Mouse (Mus musculus): ENCODE results near the gene Gp9. TPM values are rescaled to one million over a fixed set of nuclear protein-coding genes. Genes with fewer than 3 reads are reported as not detected.

Gp9 gene
- polyA plus RNA-seq, 1 experiment = 1.6 TPM

DNA sequence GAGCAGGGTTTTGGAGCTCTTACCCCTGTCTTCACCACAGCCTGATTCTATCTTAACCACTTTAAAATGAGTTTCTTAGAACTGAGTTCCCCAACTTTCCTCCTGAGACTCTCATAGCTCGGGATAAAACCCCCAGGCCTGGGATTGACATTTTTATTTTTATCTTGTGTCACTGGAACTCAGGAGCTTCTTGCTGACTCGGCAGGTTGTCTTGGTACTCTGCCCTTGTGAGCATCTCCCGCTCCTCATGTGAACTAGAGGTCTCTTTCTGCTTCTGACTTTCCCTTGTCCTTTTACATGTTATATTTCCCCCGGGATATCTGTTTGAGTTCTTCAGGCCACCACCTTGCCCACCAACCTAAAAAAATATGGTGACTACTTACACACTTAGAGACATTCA is 40.9 kb upstream of the Gp9 start:
- no peak overlapping the region for H3K27ac ChIP-seq (ENCODE audit: insufficient read depth, low read length)
- no peak for TF ChIP-seq CTCF (IDR thresholded peaks at IDR 0.05; ENCODE audit: extremely low read depth, insufficient read depth, low read length)
- TF ChIP-seq POLR2A (IDR thresholded peaks at IDR 0.05; ENCODE audit: extremely low read depth, insufficient read depth, low read length) = no peak
- H3K4me1 ChIP-seq (ENCODE audit: control insufficient read depth, insufficient read depth, low read length) = no peaks in the 10 kb centered on the region; the same call in 1 of the 2 replicates
- H3K4me3 ChIP-seq (ENCODE audit: insufficient read depth, low read length) = no peak overlapping the region

GRCm38 (mm10) chr6:87737921-87738626 is 39.8 kb upstream of the Gp9 start:
- H3K4me3 ChIP-seq (ENCODE audit: insufficient read depth, low read length) = no peak overlapping the region
- H3K27ac ChIP-seq (ENCODE audit: insufficient read depth, low read length) = no peak overlapping the region
- TF ChIP-seq CTCF (IDR thresholded peaks at IDR 0.05; ENCODE audit: extremely low read depth, insufficient read depth, low read length) (no peak), POLR2A (IDR thresholded peaks at IDR 0.05; ENCODE audit: extremely low read depth, insufficient read depth, low read length) (no peak)
- H3K4me1 ChIP-seq (ENCODE audit: control insufficient read depth, insufficient read depth, low read length) = no peaks in the 10 kb centered on the region

DNA sequence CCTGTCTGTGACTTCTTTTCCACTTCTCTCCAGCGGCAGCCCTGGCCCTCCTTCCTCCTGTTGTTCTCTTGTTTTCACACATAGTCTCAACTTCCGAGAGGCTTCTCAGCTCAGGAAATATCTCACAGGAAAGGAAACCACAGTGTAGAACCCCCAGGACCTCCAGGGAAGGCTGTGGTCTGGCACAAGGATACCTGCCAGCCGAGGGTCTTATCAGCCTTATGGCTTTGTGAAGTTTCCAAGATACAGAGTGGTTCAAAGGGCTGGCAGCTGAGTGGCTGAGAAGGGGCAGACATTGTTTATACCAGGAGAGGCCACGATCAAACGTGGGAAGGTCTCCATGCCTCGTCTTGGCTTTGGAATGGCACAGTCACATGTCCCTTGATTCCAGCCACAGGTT is 38.0 kb upstream of the Gp9 start:
- Histone ChIP-seq H3K4me3 (ENCODE audit: insufficient read depth, low read length) (no peak overlapping the region), H3K27ac (ENCODE audit: insufficient read depth, low read length) (no peak overlapping the region), H3K4me1 (ENCODE audit: control insufficient read depth, insufficient read depth, low read length) (no peaks in the 10 kb centered on the region)
- TF ChIP-seq POLR2A (IDR thresholded peaks at IDR 0.05; ENCODE audit: extremely low read depth, insufficient read depth, low read length) = no peak
- no peak for TF ChIP-seq CTCF (IDR thresholded peaks at IDR 0.05; ENCODE audit: extremely low read depth, insufficient read depth, low read length)

GRCm38 (mm10) chr6:87740496-87740895 is 37.4 kb upstream of the Gp9 start:
- no peaks in the 10 kb centered on the region for H3K4me1 ChIP-seq (ENCODE audit: control insufficient read depth, insufficient read depth, low read length)
- no peak overlapping the region for H3K27ac ChIP-seq (ENCODE audit: insufficient read depth, low read length)
- TF ChIP-seq POLR2A (IDR thresholded peaks at IDR 0.05; ENCODE audit: extremely low read depth, insufficient read depth, low read length) (no peak), CTCF (IDR thresholded peaks at IDR 0.05; ENCODE audit: extremely low read depth, insufficient read depth, low read length) (no peak)
- no peak overlapping the region for H3K4me3 ChIP-seq (ENCODE audit: insufficient read depth, low read length)

GRCm38 (mm10) chr6:87741978-87742377 is 35.9 kb upstream of the Gp9 start:
- no peak for TF ChIP-seq POLR2A (IDR thresholded peaks at IDR 0.05; ENCODE audit: extremely low read depth, insufficient read depth, low read length)
- no peak for TF ChIP-seq CTCF (IDR thresholded peaks at IDR 0.05; ENCODE audit: extremely low read depth, insufficient read depth, low read length)
- Histone ChIP-seq H3K4me3 (ENCODE audit: insufficient read depth, low read length) (no peak overlapping the region), H3K27ac (ENCODE audit: insufficient read depth, low read length) (no peak overlapping the region), H3K4me1 (ENCODE audit: control insufficient read depth, insufficient read depth, low read length) (no peaks in the 10 kb centered on the region)

GRCm38 (mm10) chr6:87742804-87743203 is 35.1 kb upstream of the Gp9 start:
- H3K4me1 ChIP-seq (ENCODE audit: control insufficient read depth, insufficient read depth, low read length) = no peaks in the 10 kb centered on the region
- TF ChIP-seq CTCF (IDR thresholded peaks at IDR 0.05; ENCODE audit: extremely low read depth, insufficient read depth, low read length) (no peak), POLR2A (IDR thresholded peaks at IDR 0.05; ENCODE audit: extremely low read depth, insufficient read depth, low read length) (no peak)
- no peak overlapping the region for H3K4me3 ChIP-seq (ENCODE audit: insufficient read depth, low read length)
- no peak overlapping the region for H3K27ac ChIP-seq (ENCODE audit: insufficient read depth, low read length)

DNA sequence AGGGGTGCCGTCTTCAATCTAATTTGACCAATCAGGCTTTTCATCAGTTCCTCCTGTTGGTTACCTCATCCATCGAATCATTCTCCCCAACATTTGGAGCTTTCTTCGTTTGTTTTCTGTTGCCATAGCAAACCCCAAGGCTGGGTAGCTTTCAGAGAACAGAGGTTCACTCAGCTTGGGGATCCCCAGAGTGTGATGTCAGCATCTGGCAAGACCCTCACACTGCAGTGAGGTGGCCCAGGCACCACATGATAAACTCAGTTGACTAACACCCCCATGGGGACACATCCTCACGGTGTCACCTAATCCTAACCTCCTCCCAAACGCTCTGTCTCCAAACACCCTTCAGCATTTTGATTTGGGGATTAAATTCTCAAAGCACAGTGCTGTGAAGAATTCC is 34.6 kb upstream of the Gp9 start:
- Histone ChIP-seq H3K4me1 (ENCODE audit: control insufficient read depth, insufficient read depth, low read length) (no peaks in the 10 kb centered on the region), H3K27ac (ENCODE audit: insufficient read depth, low read length) (no peak overlapping the region), H3K4me3 (ENCODE audit: insufficient read depth, low read length) (no peak overlapping the region)
- TF ChIP-seq CTCF (IDR thresholded peaks at IDR 0.05; ENCODE audit: extremely low read depth, insufficient read depth, low read length) = no peak
- no peak for TF ChIP-seq POLR2A (IDR thresholded peaks at IDR 0.05; ENCODE audit: extremely low read depth, insufficient read depth, low read length)

DNA sequence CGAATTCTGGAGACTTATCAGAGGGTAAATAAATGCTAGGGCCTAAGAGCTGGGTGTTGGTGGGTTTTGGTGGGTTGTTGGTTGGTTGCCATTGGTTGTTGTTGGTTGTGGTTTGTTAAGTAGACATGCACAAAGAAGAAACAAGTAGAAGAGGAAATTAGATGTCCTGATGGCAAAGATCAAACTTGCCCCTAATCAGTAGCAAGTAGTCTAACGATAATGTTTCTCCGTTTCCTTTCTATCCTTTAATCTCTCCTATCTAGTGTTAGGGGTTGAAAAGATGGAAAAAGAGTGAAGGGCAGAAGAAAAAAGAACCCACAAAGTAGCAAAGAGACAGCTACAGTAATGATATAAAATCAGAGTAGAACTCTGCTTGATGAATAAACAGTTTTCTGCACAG is 33.2 kb upstream of the Gp9 start:
- TF ChIP-seq CTCF (IDR thresholded peaks at IDR 0.05; ENCODE audit: extremely low read depth, insufficient read depth, low read length) = no peak
- TF ChIP-seq POLR2A (IDR thresholded peaks at IDR 0.05; ENCODE audit: extremely low read depth, insufficient read depth, low read length) = no peak
- Histone ChIP-seq H3K4me3 (ENCODE audit: insufficient read depth, low read length) (no peak overlapping the region), H3K4me1 (ENCODE audit: control insufficient read depth, insufficient read depth, low read length) (no peaks in the 10 kb centered on the region), H3K27ac (ENCODE audit: insufficient read depth, low read length) (no peak overlapping the region)

DNA sequence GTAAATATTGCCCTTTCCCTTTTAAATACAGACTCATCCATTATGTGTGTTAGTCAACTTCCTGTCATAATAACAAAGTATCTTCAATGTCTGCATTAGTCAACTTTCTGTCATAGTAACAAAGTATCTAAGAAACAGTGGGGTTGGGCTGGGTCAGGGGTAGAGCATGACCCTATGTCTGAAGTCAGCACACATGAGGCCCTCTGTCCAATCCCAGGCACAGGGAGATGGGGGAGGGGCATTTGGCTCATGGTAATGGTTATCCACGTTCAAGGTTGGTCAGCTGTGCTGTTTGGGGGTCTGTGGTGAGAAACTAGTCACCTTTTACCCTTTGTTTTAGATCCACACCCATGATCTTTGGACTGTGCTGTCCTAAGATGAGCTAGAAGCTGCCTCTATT is 32.6 kb upstream of the Gp9 start:
- H3K27ac ChIP-seq (ENCODE audit: insufficient read depth, low read length) = no peak overlapping the region
- TF ChIP-seq CTCF (IDR thresholded peaks at IDR 0.05; ENCODE audit: extremely low read depth, insufficient read depth, low read length) (no peak), POLR2A (IDR thresholded peaks at IDR 0.05; ENCODE audit: extremely low read depth, insufficient read depth, low read length) (no peak)

DNA sequence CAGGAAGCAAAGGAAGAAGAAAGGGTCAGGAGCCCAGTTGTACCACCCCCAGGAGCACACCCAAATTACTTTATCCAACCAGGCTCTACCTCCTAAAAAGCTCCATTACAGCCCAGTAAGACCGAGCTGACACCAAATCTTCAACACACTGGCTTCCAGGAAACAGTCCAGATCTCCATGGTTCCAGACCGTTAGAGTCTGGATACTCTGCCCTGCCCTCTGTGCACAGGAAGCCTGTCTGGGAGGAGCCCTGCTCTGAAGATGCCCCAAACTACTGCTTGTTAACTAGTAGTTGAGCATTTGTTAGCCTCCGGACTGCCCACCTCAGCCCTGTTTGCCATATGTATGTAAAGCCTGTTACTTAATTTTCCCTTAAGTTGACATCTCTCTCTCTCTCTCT is 31.8 kb upstream of the Gp9 start:
- Histone ChIP-seq H3K27ac (ENCODE audit: insufficient read depth, low read length) (no peak overlapping the region), H3K4me3 (ENCODE audit: insufficient read depth, low read length) (no peak overlapping the region), H3K4me1 (ENCODE audit: control insufficient read depth, insufficient read depth, low read length) (no peaks in the 10 kb centered on the region)
- TF ChIP-seq POLR2A (IDR thresholded peaks at IDR 0.05; ENCODE audit: extremely low read depth, insufficient read depth, low read length) (no peak), CTCF (IDR thresholded peaks at IDR 0.05; ENCODE audit: extremely low read depth, insufficient read depth, low read length) (no peak)

More for the DNA sequence above, 32.6 kb upstream of the Gp9 start:
- H3K4me3 ChIP-seq (ENCODE audit: insufficient read depth, low read length) = no peak overlapping the region
- H3K4me1 ChIP-seq (ENCODE audit: control insufficient read depth, insufficient read depth, low read length) = no peaks in the 10 kb centered on the region
